Mouse (Mus musculus) forebrain, embryonic 14.5 days (tissue): Measurements from ENCODE around the gene Col2a1. TPM values are rescaled to one million over a fixed set of nuclear protein-coding genes. Genes with fewer than 3 reads are reported as not detected.

Source experiments
- ATAC-seq: fragments of 200-750 bp; cut with Nextera tagmentation; 2 replicates; pipeline ENCODE4 v1.8.0; 2017; ENCODE audit warnings: mild to moderate bottlenecking, moderate library complexity
- DNase-seq: peaks from one replicate; pipeline ENCODE4 v3.0.0-alpha.2; 2015; ENCODE audit warnings: low spot score
- H3K27ac ChIP-seq: fragments of 300-500 bp; sonication (generic); 2 replicates; pipeline ENCODE4 v1.5.1; 2014; ENCODE audit warnings: low read depth, mild to moderate bottlenecking, control low read depth, low read length, moderate library complexity
- H3K27me3 ChIP-seq: fragments of 300-500 bp; sonication (generic); replicated peaks from 2 replicates; pipeline ENCODE4 v1.6.1; 2014; ENCODE audit warnings: low read length, control low read depth, mixed read lengths; ENCODE audit not compliant: control insufficient read depth, insufficient read depth
- H3K36me3 ChIP-seq: fragments of 300-500 bp; sonication (generic); 2 replicates; pipeline ENCODE4 v1.6.1; 2014; ENCODE audit warnings: low read length, control low read depth; ENCODE audit not compliant: control insufficient read depth, insufficient read depth
- H3K4me1 ChIP-seq: fragments of 300-500 bp; sonication (generic); 2 replicates; pipeline ENCODE4 v1.6.1; 2014; ENCODE audit warnings: antibody characterized with exemption, low read length, control low read depth; ENCODE audit not compliant: control insufficient read depth, insufficient read depth
- H3K4me2 ChIP-seq: fragments of 300-500 bp; sonication (generic); 2 replicates; pipeline ENCODE4 v1.6.1; 2014; ENCODE audit warnings: mild to moderate bottlenecking, control low read depth, low read length
- H3K4me3 ChIP-seq: fragments of 300-500 bp; sonication (generic); 2 replicates; pipeline ENCODE4 v1.5.1; 2014; ENCODE audit warnings: low read depth, low read length, control low read depth
- H3K9ac ChIP-seq: fragments of 300-500 bp; sonication (generic); 2 replicates; pipeline ENCODE4 v1.6.1; 2014; ENCODE audit warnings: mild to moderate bottlenecking, low read length, control low read depth, moderate library complexity
- H3K9me3 ChIP-seq: fragments of 300-500 bp; sonication (generic); replicated peaks from 2 replicates; pipeline ENCODE4 v1.6.1; 2016; ENCODE audit warnings: low read length, control low read depth, mixed read lengths; ENCODE audit not compliant: control insufficient read depth
- WGBS: fragments of 180-500 bp; shearing (Covaris S2); extraction: QIAGEN DNeasy Blood & Tissue Kit; methylation state at CpG from one replicate; pipeline ENCODE4 v1.1.7; 2014; 5-methylcytosine and 5-hydroxymethylcytosine counted together
- polyA plus RNA-seq: library from polyadenylated mRNA; unstranded; fragments of >200 nt; fragmentation: Nextera tagmentation; extraction: Ambion mirVana; gene quantifications from 2 replicates; pipeline ENCODE4 v1.2.1, GENCODE M21; 2014

Gene Col2a1
- polyA plus RNA-seq, 1 experiment from 2014 or later, result 19.4 TPM

GRCm38 (mm10) chr15:97999546-97999945, 4.9 kb downstream of the Col2a1 start:
- H3K4me1 ChIP-seq, result peaks cover 50% of the 10 kb centered on the region
- no peak overlapping the region for H3K9ac ChIP-seq
- no peak for ATAC-seq
- no peak overlapping the region for H3K4me3 ChIP-seq
- no peak for DNase-seq
- peaks cover 8% of the 10 kb centered on the region; the same call in 1 of the 2 replicates for H3K27me3 ChIP-seq
- H3K36me3 ChIP-seq, result peaks cover 11% of the 10 kb centered on the region; the same call in 1 of the 2 replicates
- no peak overlapping the region for H3K4me2 ChIP-seq
- no peak overlapping the region for H3K27ac ChIP-seq
- H3K9me3 ChIP-seq, result no peaks in the 10 kb centered on the region
- 40% methylated on average over 13 of the region's 13 CpGs for WGBS

DNA sequence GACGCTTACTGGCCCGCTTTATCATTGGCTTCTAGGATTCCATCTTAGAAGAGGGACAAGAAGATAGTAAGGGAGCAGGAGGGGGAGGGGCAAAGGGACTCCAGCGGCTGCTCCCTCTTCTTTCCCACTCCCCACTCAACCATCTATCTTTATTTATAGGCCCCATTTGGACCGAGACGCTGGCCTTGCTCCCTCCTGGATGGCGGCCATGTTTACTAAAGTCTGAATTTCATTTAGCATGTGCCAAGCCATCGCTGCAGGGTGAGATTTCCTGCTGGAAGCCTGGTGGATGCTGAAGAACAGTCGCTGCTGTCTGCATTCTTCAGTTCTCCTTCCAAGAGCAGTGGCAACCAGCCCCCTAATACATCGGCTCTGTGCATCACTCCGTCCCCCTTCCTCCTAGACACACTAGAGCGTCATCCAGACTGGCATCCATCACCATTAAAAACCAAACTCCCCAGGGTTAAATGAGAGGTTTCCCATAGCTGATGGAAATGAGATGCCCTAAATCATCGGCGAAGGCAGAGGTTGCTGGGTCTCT, 7.7 kb downstream of the Col2a1 start:
- Histone ChIP-seq H3K27me3 (0 out of 2 replicates have a peak, but pooled peaks cover 6% of the 10 kb centered on the region), H3K4me3 (no peak overlapping the region), H3K27ac (peak overlapping the region; percentile 30; the same call in 1 of the 2 replicates), H3K9me3 (no peaks in the 10 kb centered on the region), H3K36me3 (peaks cover 15% of the 10 kb centered on the region; the same call in 1 of the 2 replicates), H3K4me2 (no peak overlapping the region), H3K4me1 (peaks cover 51% of the 10 kb centered on the region), H3K9ac (no peak overlapping the region)
- 60% methylated on average over 13 of the region's 13 CpGs for WGBS
- no peak for ATAC-seq
- DNase-seq, result peak; percentile 88

GRCm38 (mm10) chr15:97992712-97993286, 11.7 kb downstream of the Col2a1 start:
- peak overlapping the region; percentile 44 for H3K4me2 ChIP-seq
- peak overlapping the region; percentile 19 for H3K4me3 ChIP-seq
- peaks cover 19% of the 10 kb centered on the region for H3K36me3 ChIP-seq
- DNase-seq, result peak; percentile 98
- H3K27ac ChIP-seq, result peak overlapping the region; percentile 93
- ATAC-seq, result peak; percentile 96
- WGBS, result 1% methylated on average over 18 of the region's 18 CpGs
- peaks cover 45% of the 10 kb centered on the region for H3K4me1 ChIP-seq
- H3K27me3 ChIP-seq, result no peaks in the 10 kb centered on the region
- peak overlapping the region; percentile 56 for H3K9ac ChIP-seq
- H3K9me3 ChIP-seq, result no peaks in the 10 kb centered on the region

- peak overlapping the region; percentile 44 for H3K4me2 ChIP-seq
- H3K9ac ChIP-seq, result peak overlapping the region; percentile 56
- H3K4me3 ChIP-seq, result no peak overlapping the region
- H3K9me3 ChIP-seq, result no peaks in the 10 kb centered on the region
- H3K36me3 ChIP-seq, result peaks cover 23% of the 10 kb centered on the region
- 23% methylated on average over 13 of the region's 13 CpGs for WGBS
- ATAC-seq (peak; percentile 18; the same call in 1 of the 2 replicates), DNase-seq (no peak)
- H3K27ac ChIP-seq, result peak overlapping the region; percentile 93
- H3K27me3 ChIP-seq, result no peaks in the 10 kb centered on the region
- peaks cover 40% of the 10 kb centered on the region for H3K4me1 ChIP-seq
These were observed 12.3 kb downstream of the Col2a1 start for GRCm38 (mm10) chr15:97992027-97992711.

- 4% methylated on average over 12 of the region's 12 CpGs for WGBS
- Histone ChIP-seq H3K9ac (peak overlapping the region; percentile 29; the same call in 1 of the 2 replicates), H3K27me3 (no peaks in the 10 kb centered on the region), H3K4me2 (no peak overlapping the region), H3K4me1 (peaks cover 40% of the 10 kb centered on the region), H3K9me3 (no peaks in the 10 kb centered on the region), H3K36me3 (peaks cover 26% of the 10 kb centered on the region), H3K27ac (peak overlapping the region; percentile 93), H3K4me3 (no peak overlapping the region)
- ATAC-seq (no peak), DNase-seq (peak; percentile 16)
These were observed 13.1 kb downstream of the Col2a1 start for GRCm38 (mm10) chr15:97991285-97991895.

DNA sequence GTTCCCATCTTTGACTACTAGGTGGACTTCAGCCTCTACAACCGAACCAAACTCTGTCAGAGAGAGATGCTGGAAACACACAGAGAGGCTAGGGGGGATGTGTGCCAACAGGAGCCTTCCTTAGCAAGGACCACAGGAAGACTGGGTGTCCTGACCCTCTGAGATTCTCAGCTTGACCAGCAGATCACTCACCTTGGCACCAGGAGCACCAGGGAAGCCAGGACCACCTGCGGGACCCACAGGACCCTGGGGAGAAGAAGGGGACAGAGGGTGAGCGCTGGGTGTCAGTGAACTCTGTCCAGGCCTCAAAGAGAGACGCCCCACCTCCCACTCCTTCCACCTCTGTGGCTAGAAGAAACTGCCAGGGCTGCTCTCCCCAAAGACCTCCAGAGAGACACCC, 13.8 kb downstream of the Col2a1 start:
- H3K9ac ChIP-seq, result peak overlapping the region; percentile 35
- 4% methylated on average over 4 of the region's 4 CpGs for WGBS

GRCm38 (mm10) chr15:97990124-97990523, 14.4 kb downstream of the Col2a1 start:
- H3K9me3 ChIP-seq, result no peaks in the 10 kb centered on the region
- ATAC-seq, result peak; percentile 31; the same call in 1 of the 2 replicates
- 0% methylated on average over 6 of the region's 6 CpGs for WGBS
- DNase-seq, result peak; percentile 84
- H3K27ac ChIP-seq, result peak overlapping the region; percentile 93
- H3K4me1 ChIP-seq, result peaks cover 40% of the 10 kb centered on the region
- H3K36me3 ChIP-seq, result peaks cover 36% of the 10 kb centered on the region
- H3K27me3 ChIP-seq, result no peaks in the 10 kb centered on the region
- H3K4me2 ChIP-seq, result peak overlapping the region; percentile 37
- H3K9ac ChIP-seq, result peak overlapping the region; percentile 40
- H3K4me3 ChIP-seq, result no peak overlapping the region

More for the DNA sequence above, 13.8 kb downstream of the Col2a1 start:
- ATAC-seq (no peak), DNase-seq (no peak)
- Histone ChIP-seq H3K4me3 (no peak overlapping the region), H3K4me2 (peak overlapping the region; percentile 1; the same call in 1 of the 2 replicates), H3K9me3 (no peaks in the 10 kb centered on the region), H3K27me3 (no peaks in the 10 kb centered on the region), H3K4me1 (peaks cover 40% of the 10 kb centered on the region), H3K36me3 (peaks cover 32% of the 10 kb centered on the region), H3K27ac (peak overlapping the region; percentile 93)

GRCm38 (mm10) chr15:97989544-97989943, 15.0 kb downstream of the Col2a1 start:
- Histone ChIP-seq H3K27ac (peak overlapping the region; percentile 93), H3K4me1 (peaks cover 40% of the 10 kb centered on the region)

More at GRCm38 (mm10) chr15:97989544-97989943, 15.0 kb downstream of the Col2a1 start:
- H3K27me3 ChIP-seq, result no peaks in the 10 kb centered on the region
- H3K4me2 ChIP-seq, result no peak overlapping the region
- peak; percentile 44 for DNase-seq
- 0% methylated on average over 1 of the region's 1 CpGs for WGBS
- peaks cover 36% of the 10 kb centered on the region for H3K36me3 ChIP-seq
- no peak overlapping the region for H3K4me3 ChIP-seq
- no peak for ATAC-seq
- H3K9me3 ChIP-seq, result no peaks in the 10 kb centered on the region
- H3K9ac ChIP-seq, result 0 out of 2 replicates have a peak overlapping the region, but pooled peaks have one; percentile 25
